Mouse (Mus musculus): ENCODE measurements around the gene Ccdc177. TPM values are rescaled to one million over a fixed set of nuclear protein-coding genes. Genes with fewer than 3 reads are reported as not detected.

Gene Ccdc177
- 0.11 TPM for polyA plus RNA-seq (2014; fragmentation: Illumina TruSeq; extraction: RNeasy Lipid Tissue Mini Kit (QIAGEN cat#74804); ENCODE audit: low read depth, low replicate concordance)

DNA sequence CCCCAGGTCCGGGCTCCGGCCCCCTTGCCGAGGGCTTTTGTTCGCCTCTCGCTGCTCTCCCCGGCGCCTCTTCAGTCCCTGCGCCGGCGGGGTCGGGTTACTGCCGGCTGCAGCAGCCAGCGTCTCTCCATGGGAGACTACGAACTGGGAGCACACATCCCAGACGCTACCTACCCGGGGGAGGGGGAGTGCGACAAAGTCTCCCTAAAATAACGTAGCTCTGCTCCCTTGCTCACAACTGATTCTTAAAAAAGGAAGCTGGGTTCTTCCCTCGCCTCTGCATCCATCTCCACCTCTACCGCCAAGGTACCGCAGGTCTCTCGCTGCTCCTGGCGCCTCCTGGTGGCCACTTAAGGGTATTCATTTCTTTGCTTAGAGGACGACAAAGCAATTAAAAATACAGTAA lies at the start of gene Ccdc177:
TSS of gene Ccdc177 (minus strand) at position 292 of the 406 bp plus-strand sequence.

DNA sequence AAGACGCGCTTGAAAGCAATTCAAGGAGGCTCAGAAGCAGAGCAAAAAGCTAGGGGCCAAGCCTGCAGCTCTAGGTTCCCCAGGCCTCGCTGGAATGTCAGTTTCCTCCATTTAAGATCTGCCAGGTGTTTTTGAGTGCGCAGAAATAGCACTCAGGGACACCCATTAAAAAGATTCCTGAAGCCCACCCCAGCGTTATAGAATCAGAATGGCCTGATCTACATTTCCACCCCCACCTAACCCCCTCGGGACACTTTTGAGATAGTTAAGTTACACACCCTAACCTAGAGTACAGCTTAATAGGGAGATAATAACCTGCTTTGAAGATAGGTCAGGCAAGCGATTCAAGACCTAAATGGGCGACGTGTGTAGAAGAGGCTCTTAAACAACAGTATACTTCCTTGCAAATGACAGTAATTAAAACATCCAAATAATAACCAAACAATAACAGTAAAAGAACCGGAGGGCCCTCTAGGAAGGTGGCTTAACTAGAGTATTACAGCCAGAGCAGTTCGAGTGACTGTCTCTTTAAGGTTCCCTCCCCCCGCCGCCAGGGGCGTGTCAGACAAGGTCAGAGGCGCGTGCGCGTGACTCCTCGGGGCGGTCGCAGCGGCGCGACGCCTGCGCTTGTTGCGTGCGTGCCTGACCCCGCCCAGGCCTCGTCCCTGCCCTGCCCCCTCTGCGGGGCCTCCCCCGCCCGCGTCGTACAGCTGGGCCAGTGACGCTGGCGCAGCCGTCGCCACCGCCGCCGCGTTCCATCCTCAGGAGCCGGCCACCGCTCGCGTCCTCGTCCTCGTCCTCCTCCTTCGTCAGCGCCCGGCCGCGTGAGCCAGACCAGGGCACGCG lies 29.6 kb upstream of the Ccdc177 start, which contains the start of gene Susd6:
TSS of gene Susd6 (plus strand) at position 662 of the 846 bp plus-strand sequence.

Other genes starting within 250 kb of the Ccdc177 start
- gene Galnt16, start 242.4 kb downstream of the Ccdc177 start, polyA plus RNA-seq (2014; fragmentation: Illumina TruSeq; extraction: RNeasy Lipid Tissue Mini Kit (QIAGEN cat#74804); ENCODE audit: low read depth, low replicate concordance), result 0.56 TPM
- gene Slc39a9, start 116.8 kb downstream of the Ccdc177 start, polyA plus RNA-seq (2014; fragmentation: Illumina TruSeq; extraction: RNeasy Lipid Tissue Mini Kit (QIAGEN cat#74804); ENCODE audit: low read depth, low replicate concordance), result 12.2 TPM
- gene Erh, start 116.3 kb downstream of the Ccdc177 start, polyA plus RNA-seq (2014; fragmentation: Illumina TruSeq; extraction: RNeasy Lipid Tissue Mini Kit (QIAGEN cat#74804); ENCODE audit: low read depth, low replicate concordance), result 90.8 TPM
- gene Plekhd1, start 68.1 kb downstream of the Ccdc177 start, polyA plus RNA-seq (2014; fragmentation: Illumina TruSeq; extraction: RNeasy Lipid Tissue Mini Kit (QIAGEN cat#74804); ENCODE audit: low read depth, low replicate concordance), result 2.2 TPM
- gene Susd6, start 29.8 kb upstream of the Ccdc177 start, polyA plus RNA-seq (2014; fragmentation: Illumina TruSeq; extraction: RNeasy Lipid Tissue Mini Kit (QIAGEN cat#74804); ENCODE audit: low read depth, low replicate concordance), result 12.4 TPM
- gene Srsf5, start 184.8 kb upstream of the Ccdc177 start, polyA plus RNA-seq (2014; fragmentation: Illumina TruSeq; extraction: RNeasy Lipid Tissue Mini Kit (QIAGEN cat#74804); ENCODE audit: low read depth, low replicate concordance), result 254 TPM
- 0.13 TPM for gene Slc10a1, start 208.0 kb upstream of the Ccdc177 start, polyA plus RNA-seq (2014; fragmentation: Illumina TruSeq; extraction: RNeasy Lipid Tissue Mini Kit (QIAGEN cat#74804); ENCODE audit: low read depth, low replicate concordance)

Measured in testis, adult 10 weeks (tissue).